Mouse (Mus musculus) neural tube, embryonic 13.5 days (tissue): ENCODE data around the gene Cd1d1. TPM values are rescaled to one million over a fixed set of nuclear protein-coding genes. Genes with fewer than 3 reads are reported as not detected.
"Not testable (repeated sequence)": the region's sequence is repeated elsewhere in the genome, so short reads cannot be mapped to it uniquely, and the experiment has no call there.

Experiments used
- ATAC-seq: fragments of 200-750 bp; cut with Nextera tagmentation; 2 replicates; pipeline ENCODE4 v1.8.0; 2017; ENCODE audit warnings: low read depth, mild to moderate bottlenecking, moderate TSS enrichment, moderate library complexity
- H3K27ac ChIP-seq: fragments of 300-500 bp; sonication (generic); replicated peaks from 2 replicates; pipeline ENCODE4 v1.5.1; 2015; ENCODE audit warnings: moderate library complexity, mild to moderate bottlenecking, inconsistent platforms
- H3K27me3 ChIP-seq: fragments of 300-500 bp; sonication (generic); 2 replicates; pipeline ENCODE4 v1.6.1; 2015; ENCODE audit warnings: mild to moderate bottlenecking, inconsistent platforms
- H3K36me3 ChIP-seq: fragments of 300-500 bp; sonication (generic); 2 replicates; pipeline ENCODE4 v1.6.1; 2015; ENCODE audit warnings: mild to moderate bottlenecking, inconsistent platforms
- H3K4me1 ChIP-seq: fragments of 300-500 bp; sonication (generic); replicated peaks from 2 replicates; pipeline ENCODE4 v1.6.1; 2015; ENCODE audit warnings: inconsistent platforms
- H3K4me2 ChIP-seq: fragments of 300-500 bp; sonication (generic); 2 replicates; pipeline ENCODE4 v1.6.1; 2015; ENCODE audit warnings: inconsistent platforms, mild to moderate bottlenecking, moderate library complexity
- H3K4me3 ChIP-seq: fragments of 300-500 bp; sonication (generic); 2 replicates; pipeline ENCODE4 v1.5.1; 2015; ENCODE audit warnings: mild to moderate bottlenecking, inconsistent platforms
- H3K9ac ChIP-seq: fragments of 300-500 bp; sonication (generic); 2 replicates; pipeline ENCODE4 v1.6.1; 2015; ENCODE audit warnings: moderate library complexity, mild to moderate bottlenecking, inconsistent platforms
- H3K9me3 ChIP-seq: fragments of 300-500 bp; sonication (generic); 2 replicates; pipeline ENCODE4 v1.6.1; 2016; ENCODE audit warnings: inconsistent platforms
- WGBS: fragments of 180-500 bp; shearing (Covaris S2); methylation state at CpG from one replicate; pipeline ENCODE4 v1.1.7; 2015; 5-methylcytosine and 5-hydroxymethylcytosine counted together
- polyA plus RNA-seq: library from polyadenylated mRNA; unstranded; fragments of >200 nt; fragmentation: Nextera tagmentation; extraction: Ambion mirVana; gene quantifications from 2 replicates; pipeline ENCODE4 v1.2.1, GENCODE M21; 2015

The Cd1d1 gene
- polyA plus RNA-seq = 80.0 and 86.8 TPM in 2 replicates

DNA sequence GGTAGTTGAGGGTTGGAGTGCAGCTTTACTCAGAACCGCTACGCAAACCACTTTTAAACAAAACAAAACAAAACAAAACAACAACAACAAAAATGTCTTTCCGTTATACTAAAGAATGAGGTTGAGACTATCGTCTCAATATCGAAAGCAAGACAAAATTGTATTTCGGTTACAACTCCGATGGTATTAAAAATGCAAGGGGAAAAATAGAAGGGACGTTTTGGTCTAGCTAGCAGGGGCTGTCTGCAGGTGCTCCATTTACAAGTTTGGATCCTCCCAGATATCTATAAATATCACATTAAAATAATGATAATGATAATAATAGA is at the start of gene Cd1d1:
Cd1d1 (minus strand) TSS at position 27 of the 326 bp plus-strand sequence.
- Histone ChIP-seq H3K9me3 (no peaks in the 10 kb centered on the region), H3K4me3 (peak within 1 kb of the TSS; percentile 52), H3K27me3 (no peaks in the 10 kb centered on the region), H3K4me1 (peaks cover 16% of the 10 kb centered on the region; the same call in 1 of the 2 replicates), H3K27ac (peak within 1 kb of the TSS; percentile 88), H3K4me2 (peak within 1 kb of the TSS; percentile 69), H3K9ac (peak within 1 kb of the TSS; percentile 75), H3K36me3 (no peaks in the 10 kb centered on the region)
- ATAC-seq = no peak
- 38% methylated on average over 8 of the region's 8 CpGs for WGBS

- Histone ChIP-seq H3K27me3 (no peaks in the 10 kb centered on the region), H3K36me3 (no peaks in the 10 kb centered on the region)
- WGBS = 86% methylated on average over 5 of the region's 5 CpGs
These were observed 48.6 kb upstream of the Cd1d1 start for GRCm38 (mm10) chr3:87047801-87048200.

DNA sequence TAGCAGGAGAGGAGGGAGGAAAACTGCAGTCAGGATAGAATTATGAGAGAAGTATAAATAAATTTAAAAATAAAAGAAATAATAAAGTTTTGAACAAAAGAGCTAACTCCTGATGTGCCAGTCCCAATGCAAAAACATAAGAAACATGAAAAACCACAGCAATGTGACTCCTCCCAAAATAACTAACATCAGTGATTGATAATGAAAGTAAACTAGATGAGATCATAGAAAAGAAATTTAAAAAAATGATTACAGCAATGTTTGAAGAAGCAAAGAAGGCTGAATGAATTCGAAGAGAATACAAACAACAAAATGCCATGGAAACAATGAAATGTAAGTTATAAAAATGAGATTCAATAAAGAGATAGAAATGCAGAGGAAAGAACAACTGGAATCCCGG is 42.5 kb upstream of the Cd1d1 start:
- Histone ChIP-seq H3K27ac (no peak overlapping the region), H3K9ac (no peak overlapping the region), H3K27me3 (no peaks in the 10 kb centered on the region), H3K36me3 (no peaks in the 10 kb centered on the region), H3K4me3 (no peak overlapping the region), H3K9me3 (no peaks in the 10 kb centered on the region), H3K4me1 (no peaks in the 10 kb centered on the region), H3K4me2 (no peak overlapping the region)
- no peak for ATAC-seq
- WGBS = 84% methylated on average over 2 of the region's 2 CpGs

More at GRCm38 (mm10) chr3:87047801-87048200, 48.6 kb upstream of the Cd1d1 start:
- no peak overlapping the region for H3K4me2 ChIP-seq
- H3K27ac ChIP-seq = no peak overlapping the region
- no peak overlapping the region for H3K4me3 ChIP-seq
- no peaks in the 10 kb centered on the region for H3K4me1 ChIP-seq
- ATAC-seq = no peak
- H3K9me3 ChIP-seq = no peaks in the 10 kb centered on the region
- H3K9ac ChIP-seq = no peak overlapping the region

GRCm38 (mm10) chr3:87038500-87038899 is 39.3 kb upstream of the Cd1d1 start:
- ATAC-seq = no peak

DNA sequence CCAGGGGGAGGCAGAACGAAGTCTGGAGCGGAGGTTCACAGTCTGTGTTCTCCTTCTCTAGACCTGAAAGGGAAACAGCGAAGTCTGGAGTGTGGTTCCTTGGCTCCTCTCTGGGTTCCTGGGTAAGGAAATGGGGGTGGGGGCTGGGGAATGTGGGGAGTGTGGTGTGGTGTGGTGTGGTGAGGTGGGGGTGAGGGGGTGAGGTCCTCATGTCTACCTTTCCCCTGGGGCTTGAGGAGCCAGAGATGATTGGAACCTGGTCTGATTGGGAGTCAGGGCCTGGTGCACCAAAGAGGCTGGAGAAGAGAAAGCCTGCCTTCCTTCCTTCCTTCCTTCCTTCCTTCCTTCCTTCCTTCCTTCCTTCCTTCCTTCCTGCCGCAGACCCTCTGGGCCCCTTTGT is 34.8 kb upstream of the Cd1d1 start:
- H3K27ac ChIP-seq = no peak overlapping the region
- no peaks in the 10 kb centered on the region for H3K27me3 ChIP-seq
- no peaks in the 10 kb centered on the region for H3K36me3 ChIP-seq
- H3K9ac ChIP-seq = no peak overlapping the region
- no peaks in the 10 kb centered on the region for H3K9me3 ChIP-seq
- H3K4me1 ChIP-seq = no peaks in the 10 kb centered on the region
- no peak overlapping the region for H3K4me3 ChIP-seq
- H3K4me2 ChIP-seq = no peak overlapping the region
- WGBS = 90% methylated on average over 4 of the region's 4 CpGs
- no peak for ATAC-seq

More at GRCm38 (mm10) chr3:87038500-87038899, 39.3 kb upstream of the Cd1d1 start:
- Histone ChIP-seq H3K36me3 (no peaks in the 10 kb centered on the region), H3K4me3 (no peak overlapping the region), H3K9me3 (no peaks in the 10 kb centered on the region), H3K9ac (no peak overlapping the region), H3K4me1 (no peaks in the 10 kb centered on the region), H3K4me2 (no peak overlapping the region), H3K27me3 (no peaks in the 10 kb centered on the region), H3K27ac (no peak overlapping the region)
- 85% methylated on average over 6 of the region's 6 CpGs for WGBS

DNA sequence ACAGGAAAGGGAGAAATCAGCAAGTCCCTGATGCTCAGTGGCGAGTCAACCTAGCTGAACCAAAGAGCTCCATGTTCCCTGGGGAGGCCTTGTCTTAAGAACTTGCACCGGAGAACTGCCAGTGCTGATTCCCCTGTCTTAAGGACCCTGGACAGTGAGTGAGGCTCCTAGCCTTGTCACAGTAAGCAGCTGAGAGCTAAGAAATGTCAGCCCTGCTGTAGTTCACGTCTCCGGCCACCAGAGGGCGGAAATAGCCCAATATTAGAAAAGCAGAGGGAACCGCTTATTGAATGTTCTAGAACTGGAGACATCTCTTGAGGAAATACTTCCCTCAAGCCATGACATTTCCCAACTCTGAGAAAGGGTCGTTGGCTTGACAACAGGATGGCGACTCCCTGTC is 34.1 kb upstream of the Cd1d1 start:
- Histone ChIP-seq H3K9me3 (no peaks in the 10 kb centered on the region), H3K36me3 (no peaks in the 10 kb centered on the region), H3K4me1 (no peaks in the 10 kb centered on the region), H3K27ac (no peak overlapping the region), H3K9ac (no peak overlapping the region), H3K4me3 (no peak overlapping the region), H3K27me3 (no peaks in the 10 kb centered on the region), H3K4me2 (no peak overlapping the region)
- ATAC-seq = no peak
- 29% methylated on average over 8 of the region's 8 CpGs for WGBS

DNA sequence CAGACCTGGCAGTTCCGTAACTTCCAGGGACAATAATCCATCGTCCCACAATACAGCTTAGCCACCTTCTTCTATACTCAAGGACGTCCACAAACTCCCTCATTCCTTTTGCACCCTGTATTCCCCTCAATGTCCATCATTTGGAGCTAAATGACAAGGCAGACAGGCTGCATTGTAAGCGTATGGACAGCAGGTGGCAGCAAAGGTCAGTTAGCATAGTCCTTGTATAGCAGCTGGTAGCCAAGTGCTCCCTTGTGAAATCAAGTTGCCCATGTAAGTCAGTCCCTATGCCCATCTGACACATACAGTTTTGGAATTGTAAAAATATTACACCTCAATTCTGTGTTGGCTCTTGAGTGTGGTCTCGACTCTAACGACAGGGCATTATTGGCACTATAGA is 31.6 kb upstream of the Cd1d1 start:
- Histone ChIP-seq H3K9me3 (no peaks in the 10 kb centered on the region), H3K4me2 (no peak overlapping the region), H3K27ac (no peak overlapping the region), H3K9ac (no peak overlapping the region), H3K4me1 (no peaks in the 10 kb centered on the region), H3K36me3 (no peaks in the 10 kb centered on the region), H3K4me3 (no peak overlapping the region), H3K27me3 (no peaks in the 10 kb centered on the region)
- peak; percentile 78 for ATAC-seq
- WGBS = 18% methylated on average over 6 of the region's 6 CpGs

- H3K27ac ChIP-seq = no peak overlapping the region
- no peak overlapping the region for H3K9ac ChIP-seq
- H3K4me3 ChIP-seq = no peak overlapping the region
- WGBS = 85% methylated on average over 2 of the region's 2 CpGs
- H3K36me3 ChIP-seq = no peaks in the 10 kb centered on the region
- no peak for ATAC-seq
- H3K4me2 ChIP-seq = no peak overlapping the region
- no peaks in the 10 kb centered on the region for H3K4me1 ChIP-seq
- no peaks in the 10 kb centered on the region for H3K9me3 ChIP-seq
- H3K27me3 ChIP-seq = no peaks in the 10 kb centered on the region
These were observed 18.5 kb upstream of the Cd1d1 start for GRCm38 (mm10) chr3:87017707-87018106.

DNA sequence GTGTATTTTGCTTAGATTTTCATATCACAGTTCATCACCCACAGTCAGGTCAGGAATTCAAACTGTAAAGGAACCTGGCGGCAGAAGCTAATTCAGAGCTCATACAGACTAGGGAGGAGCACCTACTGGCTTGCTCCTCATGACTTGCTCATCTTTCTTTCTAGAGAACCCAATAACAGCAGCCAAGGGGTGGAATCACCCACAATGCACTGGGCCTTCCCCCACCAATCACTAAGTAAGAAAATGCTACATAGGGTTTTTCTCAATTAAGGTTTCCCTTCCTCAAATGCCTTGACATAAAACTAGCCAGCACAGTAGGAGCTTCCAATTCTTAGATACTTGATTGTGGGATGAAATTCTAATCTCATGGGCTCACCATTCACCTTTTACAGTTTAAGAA is 17.8 kb upstream of the Cd1d1 start:
- no peaks in the 10 kb centered on the region for H3K9me3 ChIP-seq
- no peak overlapping the region for H3K27ac ChIP-seq
- ATAC-seq = no peak
- H3K9ac ChIP-seq = no peak overlapping the region
- H3K4me2 ChIP-seq = no peak overlapping the region
- no peaks in the 10 kb centered on the region for H3K27me3 ChIP-seq
- 91% methylated on average over 1 of the region's 1 CpGs for WGBS
- no peaks in the 10 kb centered on the region for H3K36me3 ChIP-seq
- no peak overlapping the region for H3K4me3 ChIP-seq
- H3K4me1 ChIP-seq = no peaks in the 10 kb centered on the region

DNA sequence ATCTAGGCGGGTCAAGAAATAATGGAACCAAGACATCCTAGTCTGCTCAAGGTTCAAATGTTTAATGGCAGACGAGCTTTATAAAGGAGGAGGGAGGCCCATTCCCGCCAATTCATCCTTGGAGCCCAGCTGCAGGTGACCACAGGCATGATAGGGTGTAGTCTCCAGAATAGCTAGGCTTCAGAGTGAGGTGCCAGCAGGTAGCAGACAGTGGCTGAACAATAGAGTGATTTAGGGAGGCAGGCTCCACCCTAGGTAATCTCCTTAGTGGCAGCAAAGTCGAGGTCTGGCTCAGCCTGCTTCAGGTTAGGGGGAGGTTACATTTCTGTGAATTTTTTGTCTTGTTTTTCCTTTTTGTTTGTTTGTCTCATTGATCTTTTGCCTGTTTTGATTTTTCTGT is 16.7 kb upstream of the Cd1d1 start:
- no peak for ATAC-seq
- WGBS = 58% methylated on average over 4 of the region's 4 CpGs

DNA sequence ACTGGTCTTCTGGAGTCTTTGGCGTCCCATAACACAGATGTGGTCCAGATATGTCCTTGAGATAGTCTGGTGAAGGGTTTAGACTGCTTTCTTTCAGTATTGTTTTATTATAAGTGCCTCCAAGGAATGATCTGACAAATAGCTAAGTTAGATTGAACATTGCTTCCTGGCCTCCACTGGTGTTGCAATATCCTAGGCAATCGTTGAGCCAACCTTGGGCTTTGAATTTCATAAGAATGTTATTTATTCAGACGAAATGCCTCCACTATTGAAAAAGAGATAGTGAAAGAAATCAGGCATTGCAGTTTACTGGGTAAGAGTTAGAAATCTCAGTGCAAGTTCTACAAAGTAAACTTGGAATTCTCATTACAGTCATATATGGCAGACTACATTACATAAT is 13.2 kb upstream of the Cd1d1 start:
- H3K4me1 ChIP-seq, H3K27ac ChIP-seq, ATAC-seq, H3K9me3 ChIP-seq, H3K36me3 ChIP-seq, H3K9ac ChIP-seq, H3K4me3 ChIP-seq, H3K27me3 ChIP-seq, H3K4me2 ChIP-seq: not testable (repeated sequence)
- WGBS = 79% methylated on average over 3 of the region's 3 CpGs

More for the DNA sequence above, 16.7 kb upstream of the Cd1d1 start:
- Histone ChIP-seq H3K4me1 (no peaks in the 10 kb centered on the region), H3K9ac (no peak overlapping the region), H3K27me3 (no peaks in the 10 kb centered on the region), H3K36me3 (no peaks in the 10 kb centered on the region), H3K27ac (no peak overlapping the region), H3K9me3 (no peaks in the 10 kb centered on the region), H3K4me2 (no peak overlapping the region), H3K4me3 (no peak overlapping the region)

GRCm38 (mm10) chr3:87008281-87008680 is 9.0 kb upstream of the Cd1d1 start:
- H3K27me3 ChIP-seq, H3K4me2 ChIP-seq, H3K9ac ChIP-seq, H3K4me3 ChIP-seq, H3K27ac ChIP-seq, H3K4me1 ChIP-seq, ATAC-seq, H3K36me3 ChIP-seq, H3K9me3 ChIP-seq: not testable (repeated sequence)
- WGBS = 80% methylated on average over 1 of the region's 1 CpGs

- ATAC-seq = no peak
- WGBS = 27% methylated on average over 4 of the region's 4 CpGs
- no peak overlapping the region for H3K27ac ChIP-seq
- H3K9ac ChIP-seq = no peak overlapping the region
- H3K27me3 ChIP-seq = no peaks in the 10 kb centered on the region
- H3K9me3 ChIP-seq = no peaks in the 10 kb centered on the region
- peaks cover 16% of the 10 kb centered on the region; the same call in 1 of the 2 replicates for H3K4me1 ChIP-seq
- no peaks in the 10 kb centered on the region for H3K36me3 ChIP-seq
- H3K4me2 ChIP-seq = no peak overlapping the region
- H3K4me3 ChIP-seq = no peak overlapping the region
These were observed 1.4 kb upstream of the Cd1d1 start for GRCm38 (mm10) chr3:87000676-87001075.
